Mouse (Mus musculus) liver, adult 2 months (tissue): Measurements from ENCODE around the gene Cdk19. TPM values are rescaled to one million over a fixed set of nuclear protein-coding genes. Genes with fewer than 3 reads are reported as not detected.
A peak's percentile ranks its signal among the peaks of the same experiment; 100 is the strongest.
"Not testable (repeated sequence)": the region's sequence is repeated elsewhere in the genome, so short reads cannot be mapped to it uniquely, and the experiment has no call there.

Source experiments
- DNase-seq: peaks from one replicate; pipeline ENCODE4 v3.0.0-alpha.2; 2011; ENCODE audit warnings: low read depth, low spot score; ENCODE audit errors: extremely low read depth
- H3K27ac ChIP-seq: fragments of 200-500 bp; replicated peaks from 2 replicates; pipeline ENCODE4 v1.5.1; 2012; ENCODE audit warnings: low read depth, mild to moderate bottlenecking, control low read depth, inconsistent platforms, low read length; ENCODE audit not compliant: insufficient read depth
- H3K27me3 ChIP-seq: fragments of 200-500 bp; 2 replicates; pipeline ENCODE4 v1.6.1; 2012; ENCODE audit warnings: mild to moderate bottlenecking, moderate library complexity, low read length, inconsistent platforms; ENCODE audit not compliant: control insufficient read depth, insufficient read depth
- H3K36me3 ChIP-seq: fragments of 200-500 bp; 2 replicates; pipeline ENCODE4 v1.6.1; 2012; ENCODE audit warnings: low read length, inconsistent platforms; ENCODE audit not compliant: control insufficient read depth, insufficient read depth
- H3K4me1 ChIP-seq: fragments of 200-500 bp; 2 replicates; pipeline ENCODE4 v1.6.1; 2011; ENCODE audit warnings: low read length; ENCODE audit not compliant: control insufficient read depth, insufficient read depth
- H3K4me3 ChIP-seq: fragments of 200-500 bp; 2 replicates; pipeline ENCODE4 v1.5.1; 2011; ENCODE audit warnings: low read depth, mild to moderate bottlenecking, control low read depth, low read length, moderate library complexity; ENCODE audit not compliant: insufficient read depth
- H3K79me2 ChIP-seq: fragments of 200-500 bp; 2 replicates; pipeline ENCODE4 v1.6.1; 2012; ENCODE audit warnings: inconsistent platforms, mild to moderate bottlenecking, low read length, moderate library complexity; ENCODE audit not compliant: control insufficient read depth, insufficient read depth
- H3K9ac ChIP-seq: fragments of 200-500 bp; 2 replicates; pipeline ENCODE4 v1.6.1; 2012; ENCODE audit warnings: low read depth, mild to moderate bottlenecking, control low read depth, inconsistent platforms, low read length
- CTCF ChIP-seq: fragments of 200-500 bp; IDR thresholded peaks from 2 replicates; pipeline ENCODE4 v1.5.1; 2011; ENCODE audit warnings: low read depth, low read length, control low read depth
- POLR2A ChIP-seq: fragments of 200-500 bp; IDR thresholded peaks from 2 replicates; pipeline ENCODE4 v1.6.1; 2011; ENCODE audit warnings: low read length, control low read depth; ENCODE audit not compliant: insufficient read depth; ENCODE audit errors: extremely low read depth
- WGBS: fragments of 180-500 bp; shearing (Covaris S2); methylation state at CpG from one replicate; pipeline ENCODE4 v1.1.7; 2018; 5-methylcytosine and 5-hydroxymethylcytosine counted together
- polyA plus RNA-seq: library from polyadenylated mRNA; depleted of rRNA; stranded (reverse); fragments of >200 nt; gene quantifications from 2 replicates; pipeline ENCODE4 v1.2.3, GENCODE M21; 2012
- total RNA-seq: library from RNA; depleted of rRNA; stranded (reverse); fragments of >200 nt; gene quantifications from 2 replicates; pipeline ENCODE4 v1.2.3, GENCODE M21; 2014

Cdk19 gene
- total and polyA plus RNA-seq, 2 experiments: 1.4 to 4.3 TPM

- no peaks in the 10 kb centered on the region for H3K36me3 ChIP-seq
- no peak overlapping the region for H3K9ac ChIP-seq
- H3K27me3 ChIP-seq: no peaks in the 10 kb centered on the region
- 80% methylated on average over 2 of the region's 3 CpGs for whole genome bisulfite sequencing
- H3K4me3 ChIP-seq: no peak overlapping the region
- no peaks in the 10 kb centered on the region for H3K79me2 ChIP-seq
- TF ChIP-seq POLR2A: no peak
- TF ChIP-seq CTCF: no peak
- DNase-seq: peak; percentile 52
- H3K4me1 ChIP-seq: peaks cover 4% of the 10 kb centered on the region; the same call in 1 of the 2 replicates
- no peak overlapping the region for H3K27ac ChIP-seq
These were observed 163.4 kb downstream of the Cdk19 start for GRCm38 (mm10) chr10:40502734-40503133.

DNA sequence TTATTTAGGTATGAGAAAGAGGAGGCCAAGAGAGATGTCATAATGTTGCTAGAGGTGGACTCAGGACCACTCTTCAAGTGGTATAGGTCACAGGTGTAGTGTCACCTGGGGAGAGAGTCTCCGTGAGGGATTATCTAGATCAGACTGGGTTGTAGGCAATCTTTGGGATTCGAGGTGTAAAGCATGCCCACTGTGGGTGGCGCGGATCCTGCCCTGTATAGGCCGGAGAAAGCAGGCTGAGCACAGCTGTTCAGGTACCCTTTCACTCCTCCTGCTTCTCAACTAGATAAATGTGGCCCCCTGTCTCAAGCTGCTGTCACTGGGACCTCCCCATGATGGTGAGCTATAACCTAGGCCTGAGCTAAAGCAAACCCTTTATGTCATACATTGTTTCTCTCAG lies 171.0 kb downstream of the Cdk19 start:
- no peak for DNase-seq
- Histone ChIP-seq H3K79me2 (no peaks in the 10 kb centered on the region), H3K36me3 (no peaks in the 10 kb centered on the region), H3K27ac (no peak overlapping the region), H3K4me1 (peaks cover 8% of the 10 kb centered on the region), H3K9ac (no peak overlapping the region), H3K27me3 (no peaks in the 10 kb centered on the region), H3K4me3 (no peak overlapping the region)
- TF ChIP-seq CTCF: no peak
- TF ChIP-seq POLR2A: no peak
- WGBS: 98% methylated on average over 5 of the region's 5 CpGs

DNA sequence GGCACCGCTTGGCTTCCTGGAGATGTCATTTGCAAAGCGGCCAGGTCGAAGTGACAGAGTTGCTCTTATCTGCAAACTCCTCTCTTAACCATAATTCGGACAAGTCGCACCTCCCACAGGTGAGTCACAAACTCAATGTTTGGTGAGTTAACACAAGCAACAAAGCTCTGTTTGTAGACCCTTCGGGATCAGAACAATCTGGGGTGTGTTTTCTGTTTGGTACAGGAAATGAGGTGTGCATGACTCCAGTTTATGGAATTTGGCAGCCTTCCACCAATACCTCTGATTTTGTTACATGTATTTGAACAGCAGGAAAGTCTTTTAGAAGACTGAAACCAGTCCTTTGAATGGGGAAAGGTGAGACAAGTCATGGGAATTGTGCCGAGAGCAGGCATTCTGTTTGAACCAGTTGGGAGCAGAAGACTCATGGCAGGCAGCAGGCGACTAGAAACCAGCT lies 171.9 kb downstream of the Cdk19 start:
- Histone ChIP-seq H3K27ac (peak overlapping the region; percentile 12; the same call in 1 of the 2 replicates), H3K4me3 (no peak overlapping the region), H3K9ac (no peak overlapping the region), H3K36me3 (no peaks in the 10 kb centered on the region), H3K79me2 (no peaks in the 10 kb centered on the region), H3K27me3 (no peaks in the 10 kb centered on the region), H3K4me1 (peaks cover 8% of the 10 kb centered on the region)
- DNase-seq: no peak
- WGBS: 57% methylated on average over 8 of the region's 8 CpGs
- TF ChIP-seq CTCF: no peak
- TF ChIP-seq POLR2A: no peak

DNA sequence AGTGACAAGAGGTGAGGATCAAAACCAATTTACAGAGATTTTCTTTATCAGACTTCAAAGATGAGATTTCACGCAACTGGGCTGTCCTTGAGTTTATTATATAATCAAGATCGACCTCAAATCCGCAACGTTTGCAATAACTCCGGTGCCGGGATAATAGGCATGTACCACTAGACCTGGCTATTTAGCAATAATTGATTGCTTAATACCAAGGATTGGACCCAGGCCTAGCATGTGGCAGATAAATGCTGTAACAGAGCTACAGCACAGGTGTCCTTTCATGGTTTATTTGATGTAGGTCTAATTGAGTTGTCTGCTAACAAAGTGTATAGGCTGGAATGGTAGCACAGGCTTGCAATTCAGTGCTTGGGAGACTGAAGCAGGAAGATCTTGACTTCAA lies 172.8 kb downstream of the Cdk19 start:
- H3K79me2 ChIP-seq: no peaks in the 10 kb centered on the region
- peak; percentile 96 for DNase-seq
- H3K27me3 ChIP-seq: no peaks in the 10 kb centered on the region
- TF ChIP-seq CTCF (no peak), POLR2A (no peak)
- H3K9ac ChIP-seq: no peak overlapping the region
- H3K4me3 ChIP-seq: no peak overlapping the region
- peaks cover 8% of the 10 kb centered on the region for H3K4me1 ChIP-seq
- WGBS: 32% methylated on average over 6 of the region's 6 CpGs
- no peaks in the 10 kb centered on the region for H3K36me3 ChIP-seq
- peak overlapping the region; percentile 62 for H3K27ac ChIP-seq

GRCm38 (mm10) chr10:40512996-40513395 lies 173.6 kb downstream of the Cdk19 start:
- H3K27me3 ChIP-seq, H3K27ac ChIP-seq, H3K4me1 ChIP-seq, H3K36me3 ChIP-seq, H3K4me3 ChIP-seq, H3K79me2 ChIP-seq, H3K9ac ChIP-seq: not testable (repeated sequence)
- WGBS: 78% methylated on average over 7 of the region's 7 CpGs
- peak; percentile 56 for DNase-seq

GRCm38 (mm10) chr10:40515225-40515681 lies 175.9 kb downstream of the Cdk19 start:
- WGBS: 83% methylated on average over 5 of the region's 5 CpGs
- Histone ChIP-seq H3K27ac (no peak overlapping the region), H3K4me3 (no peak overlapping the region), H3K79me2 (no peaks in the 10 kb centered on the region), H3K4me1 (peaks cover 16% of the 10 kb centered on the region), H3K36me3 (no peaks in the 10 kb centered on the region), H3K27me3 (no peaks in the 10 kb centered on the region), H3K9ac (no peak overlapping the region)
- TF ChIP-seq POLR2A: no peak
- no peak for TF ChIP-seq CTCF
- DNase-seq: no peak
